Mouse (Mus musculus): ENCODE measurements at regions not wholly inside any gene's neighbourhood (a gene's known extent, or its start where the extent isn't known, plus 50 kb on each side); places are given as distances from the start of the nearest gene placed in this dataset.

DNA sequence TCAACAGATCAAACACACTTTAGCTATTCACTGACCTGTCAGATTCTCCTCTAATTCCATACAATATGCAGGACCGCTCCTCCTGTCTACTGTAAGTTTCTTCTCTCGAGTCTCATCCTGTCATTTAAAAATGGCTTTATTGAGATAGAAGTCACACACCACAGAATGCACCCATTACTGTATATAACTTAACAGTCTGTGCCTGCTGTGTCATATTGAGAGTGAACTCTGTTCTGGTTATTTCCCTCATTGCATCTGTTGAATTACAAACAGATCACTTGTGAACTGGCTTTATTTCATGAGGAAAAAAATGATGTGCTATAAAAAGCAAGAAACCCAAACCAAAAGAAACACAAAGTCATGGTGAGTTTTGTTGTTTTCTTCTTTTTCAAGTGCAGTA, 198.2 kb downstream of the Kcnrg start:
- no peak for TF ChIP-seq GATA1 (IDR thresholded peaks at IDR 0.05; ENCODE audit: borderline replicate concordance, low read length)
- no peak for TF ChIP-seq FLI1 (IDR thresholded peaks at IDR 0.05; ENCODE audit: low read length)

Measured in megakaryocyte, embryonic 14.5 days (primary cell).